Mouse (Mus musculus) heart, embryonic 11.5 days (tissue): ENCODE measurements around the gene 2010111I01Rik. TPM values are rescaled to one million over a fixed set of nuclear protein-coding genes. Genes with fewer than 3 reads are reported as not detected.
"Not testable (repeated sequence)": the region's sequence is repeated elsewhere in the genome, so short reads cannot be mapped to it uniquely, and the experiment has no call there.

ENCODE experiments used
- ATAC-seq: fragments of 200-750 bp; cut with Nextera tagmentation; replicated peaks from 2 replicates; pipeline ENCODE4 v1.8.0; 2017; ENCODE audit warnings: moderate library complexity; ENCODE audit not compliant: insufficient number of reproducible peaks, low FRiP score, low TSS enrichment
- H3K27ac ChIP-seq: fragments of 300-500 bp; sonication (generic); 2 replicates; pipeline ENCODE4 v1.5.1; 2014; ENCODE audit warnings: mild to moderate bottlenecking, low read depth, low read length
- H3K27me3 ChIP-seq: fragments of 300-500 bp; sonication (generic); 2 replicates; pipeline ENCODE4 v1.6.1; 2014; ENCODE audit warnings: mild to moderate bottlenecking, low read length, mixed read lengths; ENCODE audit not compliant: control insufficient read depth, insufficient read depth
- H3K36me3 ChIP-seq: fragments of 300-500 bp; sonication (generic); 2 replicates; pipeline ENCODE4 v1.6.1; 2014; ENCODE audit warnings: mild to moderate bottlenecking, low read length, moderate library complexity, mixed read lengths; ENCODE audit not compliant: control insufficient read depth, insufficient read depth
- H3K4me1 ChIP-seq: fragments of 300-500 bp; sonication (generic); 2 replicates; pipeline ENCODE4 v1.6.1; 2014; ENCODE audit warnings: low read length; ENCODE audit not compliant: control insufficient read depth, insufficient read depth
- H3K4me2 ChIP-seq: fragments of 300-500 bp; sonication (generic); 2 replicates; pipeline ENCODE4 v1.6.1; 2014; ENCODE audit warnings: mild to moderate bottlenecking, moderate library complexity
- H3K4me3 ChIP-seq: fragments of 300-500 bp; sonication (generic); 2 replicates; pipeline ENCODE4 v1.5.1; 2014; ENCODE audit warnings: low read depth, low read length
- H3K9ac ChIP-seq: fragments of 300-500 bp; sonication (generic); 2 replicates; pipeline ENCODE4 v1.6.1; 2014; ENCODE audit warnings: mild to moderate bottlenecking, low read depth, low read length, moderate library complexity
- H3K9me3 ChIP-seq: fragments of 300-500 bp; sonication (generic); replicated peaks from 2 replicates; pipeline ENCODE4 v1.6.1; 2016; ENCODE audit warnings: low read length; ENCODE audit not compliant: control insufficient read depth
- WGBS: fragments of 180-500 bp; shearing (Covaris S2); extraction: QIAGEN DNeasy Blood & Tissue Kit; methylation state at CpG from one replicate; pipeline ENCODE4 v1.1.7; 2014; ENCODE audit not compliant: insufficient replicate concordance; 5-methylcytosine and 5-hydroxymethylcytosine counted together
- polyA plus RNA-seq: library from polyadenylated mRNA; unstranded; fragments of >200 nt; fragmentation: Nextera tagmentation; extraction: Ambion mirVana; gene quantifications from 2 replicates; pipeline ENCODE4 v1.2.1, GENCODE M21; 2014

The 2010111I01Rik gene
- polyA plus RNA-seq, 1 experiment from 2014 or later: 58.9 TPM

- Histone ChIP-seq H3K36me3 (no peaks in the 10 kb centered on the region), H3K4me3 (no peak overlapping the region), H3K27me3 (no peaks in the 10 kb centered on the region), H3K4me1 (no peaks in the 10 kb centered on the region), H3K27ac (no peak overlapping the region), H3K9me3 (no peaks in the 10 kb centered on the region), H3K4me2 (no peak overlapping the region), H3K9ac (no peak overlapping the region)
- WGBS: 75% methylated on average over 3 of the region's 3 CpGs
- ATAC-seq: no peak
These were observed 25.3 kb downstream of the 2010111I01Rik start for GRCm38 (mm10) chr13:62989891-62990490.

DNA sequence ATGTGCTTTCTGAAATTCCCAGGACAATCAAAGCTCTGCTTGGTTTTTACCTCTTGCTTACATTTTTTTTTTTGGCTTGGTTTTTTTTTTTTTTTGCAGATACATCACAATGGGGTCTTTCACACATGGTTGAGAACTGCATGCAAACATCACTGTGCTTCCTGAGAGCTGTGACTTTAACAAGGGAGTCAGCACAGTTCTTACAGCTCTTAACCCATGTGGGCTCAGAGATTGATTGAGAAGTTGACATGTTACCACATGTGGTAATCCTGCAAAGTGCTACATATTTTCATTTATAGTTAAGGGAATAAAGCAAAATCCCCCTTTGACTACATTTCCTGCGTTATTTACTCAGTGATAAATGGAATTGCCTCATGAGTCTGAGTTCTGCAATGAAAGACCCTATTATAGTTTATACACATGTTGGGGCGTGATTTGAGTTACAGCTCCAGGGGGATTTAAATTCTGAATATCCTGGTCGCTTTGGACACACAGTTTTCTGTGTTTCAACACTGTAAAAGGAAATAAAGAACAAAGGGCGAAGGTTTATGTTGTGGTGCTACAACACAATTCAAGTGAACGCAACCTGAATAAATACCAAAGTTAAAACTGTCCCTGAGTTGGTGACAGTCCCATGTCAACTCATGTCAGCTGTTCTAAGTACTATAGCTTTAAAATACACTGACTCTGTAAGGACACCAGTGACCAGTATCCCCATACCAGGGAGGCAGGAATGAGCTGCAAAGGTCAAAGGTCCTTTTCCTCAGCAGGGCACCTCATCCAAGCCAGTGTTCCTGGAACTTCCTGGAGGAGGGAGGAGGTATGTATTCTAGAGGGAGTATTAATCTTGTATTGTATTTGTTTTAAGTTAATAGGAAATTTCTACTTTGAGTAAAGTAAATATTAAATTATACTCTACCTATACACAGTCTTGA is 29.1 kb downstream of the 2010111I01Rik start:
- ATAC-seq: no peak
- Histone ChIP-seq H3K9ac (no peak overlapping the region), H3K4me1 (no peaks in the 10 kb centered on the region), H3K4me3 (no peak overlapping the region), H3K27me3 (no peaks in the 10 kb centered on the region), H3K4me2 (no peak overlapping the region), H3K9me3 (no peaks in the 10 kb centered on the region), H3K27ac (no peak overlapping the region; the same call in 1 of the 2 replicates), H3K36me3 (no peaks in the 10 kb centered on the region)
- WGBS: 71% methylated on average over 5 of the region's 5 CpGs

GRCm38 (mm10) chr13:62996767-62997166 is 32.1 kb downstream of the 2010111I01Rik start:
- WGBS: 85% methylated on average over 2 of the region's 2 CpGs

GRCm38 (mm10) chr13:63007491-63007890 is 42.8 kb downstream of the 2010111I01Rik start:
- H3K9ac ChIP-seq, H3K36me3 ChIP-seq, H3K4me2 ChIP-seq, H3K4me1 ChIP-seq, H3K27ac ChIP-seq, H3K4me3 ChIP-seq, H3K9me3 ChIP-seq, ATAC-seq, H3K27me3 ChIP-seq: not testable (repeated sequence)
- 75% methylated on average over 3 of the region's 3 CpGs for WGBS

More at GRCm38 (mm10) chr13:62996767-62997166, 32.1 kb downstream of the 2010111I01Rik start:
- ATAC-seq: no peak
- Histone ChIP-seq H3K4me1 (no peaks in the 10 kb centered on the region), H3K9me3 (no peaks in the 10 kb centered on the region), H3K9ac (no peak overlapping the region), H3K27ac (no peak overlapping the region), H3K36me3 (no peaks in the 10 kb centered on the region), H3K27me3 (no peaks in the 10 kb centered on the region), H3K4me3 (no peak overlapping the region), H3K4me2 (no peak overlapping the region)

DNA sequence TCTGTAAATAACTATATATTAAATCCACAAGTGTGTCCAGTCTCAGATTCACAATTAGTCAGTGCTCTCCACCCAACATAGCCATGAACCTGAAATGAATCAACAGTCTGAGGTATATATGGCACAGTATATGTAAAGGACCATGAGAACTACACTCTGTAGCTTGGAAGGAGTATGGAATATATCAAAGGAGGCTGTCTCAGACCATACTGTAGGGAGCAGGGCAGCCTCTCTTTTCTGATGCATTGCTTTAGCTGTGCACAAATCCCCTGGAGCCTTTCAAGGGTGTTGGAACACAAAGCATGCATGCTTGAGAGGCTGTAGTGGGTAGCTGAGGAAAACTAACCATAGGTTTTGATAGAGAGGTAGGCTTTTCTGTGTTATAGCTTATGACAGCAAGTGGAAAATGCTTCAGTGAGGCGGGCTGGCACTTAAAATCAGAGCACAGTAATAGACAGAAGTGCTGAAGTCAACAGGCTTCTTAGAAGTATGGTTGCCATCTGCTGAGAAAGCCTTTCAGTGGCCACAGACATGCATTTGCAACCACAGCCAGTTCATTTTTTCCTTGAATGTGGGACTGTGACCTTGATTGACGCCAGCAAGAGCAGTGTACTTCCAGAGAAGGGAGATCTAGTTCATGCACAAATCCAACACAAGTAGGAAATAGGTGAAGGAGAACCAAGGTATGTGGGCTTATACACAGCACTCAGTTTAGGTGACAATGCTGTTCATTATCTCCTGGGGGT is 45.8 kb downstream of the 2010111I01Rik start:
- H3K4me1 ChIP-seq: no peaks in the 10 kb centered on the region
- no peak overlapping the region for H3K9ac ChIP-seq
- no peak overlapping the region for H3K4me2 ChIP-seq
- H3K36me3 ChIP-seq: no peaks in the 10 kb centered on the region
- H3K27ac ChIP-seq: no peak overlapping the region
- H3K9me3 ChIP-seq: no peaks in the 10 kb centered on the region
- 62% methylated on average over 2 of the region's 2 CpGs for WGBS
- ATAC-seq: no peak
- no peaks in the 10 kb centered on the region for H3K27me3 ChIP-seq
- no peak overlapping the region for H3K4me3 ChIP-seq

- H3K9ac ChIP-seq: no peak overlapping the region
- 86% methylated on average over 1 of the region's 1 CpGs for WGBS
- H3K27me3 ChIP-seq: no peaks in the 10 kb centered on the region
- no peak overlapping the region for H3K4me3 ChIP-seq
- H3K4me1 ChIP-seq: no peaks in the 10 kb centered on the region
- no peak overlapping the region for H3K4me2 ChIP-seq
- no peak for ATAC-seq
- no peaks in the 10 kb centered on the region for H3K9me3 ChIP-seq
- H3K36me3 ChIP-seq: no peaks in the 10 kb centered on the region
- no peak overlapping the region for H3K27ac ChIP-seq
These were observed 49.7 kb downstream of the 2010111I01Rik start for GRCm38 (mm10) chr13:63014353-63014752.

DNA sequence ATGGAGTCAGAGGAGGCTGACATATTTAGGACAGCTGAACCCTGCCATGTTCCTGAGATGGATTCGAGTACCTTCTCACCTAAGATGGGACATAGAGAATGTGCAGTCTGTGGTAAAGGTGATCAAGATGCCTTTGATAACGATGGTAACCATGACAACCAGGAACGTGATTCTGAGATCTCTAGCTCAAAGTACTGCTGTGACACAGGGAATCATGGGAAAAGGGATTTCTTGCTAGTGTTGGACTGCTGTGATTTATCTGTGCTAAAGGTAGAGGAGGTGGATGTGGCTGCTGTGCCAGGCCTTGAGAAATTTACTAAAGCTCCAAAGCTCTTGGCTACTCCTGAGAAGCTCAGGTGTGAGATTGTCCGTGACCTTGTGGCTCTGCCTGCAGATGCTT is 50.7 kb downstream of the 2010111I01Rik start:
- 71% methylated on average over 4 of the region's 4 CpGs for WGBS
- no peaks in the 10 kb centered on the region for H3K27me3 ChIP-seq
- ATAC-seq: no peak
- H3K9ac ChIP-seq: no peak overlapping the region
- H3K4me3 ChIP-seq: no peak overlapping the region
- no peaks in the 10 kb centered on the region for H3K36me3 ChIP-seq
- H3K27ac ChIP-seq: no peak overlapping the region
- no peaks in the 10 kb centered on the region for H3K4me1 ChIP-seq
- H3K9me3 ChIP-seq: no peaks in the 10 kb centered on the region
- no peak overlapping the region for H3K4me2 ChIP-seq

- 85% methylated on average over 3 of the region's 3 CpGs for WGBS
- no peak overlapping the region for H3K27ac ChIP-seq
- no peaks in the 10 kb centered on the region for H3K27me3 ChIP-seq
- no peaks in the 10 kb centered on the region for H3K9me3 ChIP-seq
- ATAC-seq: no peak
- H3K4me3 ChIP-seq: no peak overlapping the region
- no peaks in the 10 kb centered on the region for H3K36me3 ChIP-seq
- no peak overlapping the region for H3K9ac ChIP-seq
- no peak overlapping the region for H3K4me2 ChIP-seq
- no peaks in the 10 kb centered on the region for H3K4me1 ChIP-seq
These were observed 51.4 kb downstream of the 2010111I01Rik start for GRCm38 (mm10) chr13:63016056-63016455.
